Mouse (Mus musculus) lung, postnatal 0 days (tissue): Measurements from ENCODE around the gene Gm5901.
A peak's percentile ranks its signal among the peaks of the same experiment; 100 is the strongest.
"Not testable (repeated sequence)": the region's sequence is repeated elsewhere in the genome, so short reads cannot be mapped to it uniquely, and the experiment has no call there.

Experiments
- CTCF ChIP-seq: IDR thresholded peaks from 2 replicates; pipeline ENCODE4 v1.5.1; 2016; ENCODE audit warnings: antibody characterized with exemption, mild to moderate bottlenecking
- EP300 ChIP-seq: IDR thresholded peaks from 2 replicates; pipeline ENCODE4 v1.6.1; 2016; ENCODE audit warnings: antibody characterized with exemption, mild to moderate bottlenecking, control low read depth

GRCm38 (mm10) chr7:105411874-105412632 is 37.2 kb downstream of the Gm5901 start:
- TF ChIP-seq CTCF: peak; percentile 93
- not testable (repeated sequence) for TF ChIP-seq EP300
